Mouse (Mus musculus) erythroblast, embryonic 14.5 days (primary cell): Measurements from ENCODE around the gene Hkdc1.

Experiments used
- GATA1 ChIP-seq: IDR thresholded peaks from 2 replicates; pipeline ENCODE4 v1.6.1; 2012; ENCODE audit warnings: low read length, inconsistent platforms, mixed read lengths
- TAL1 ChIP-seq: IDR thresholded peaks from 3 replicates; pipeline ENCODE4 v1.6.1; 2012; ENCODE audit warnings: low read length, inconsistent platforms, mixed read lengths

DNA sequence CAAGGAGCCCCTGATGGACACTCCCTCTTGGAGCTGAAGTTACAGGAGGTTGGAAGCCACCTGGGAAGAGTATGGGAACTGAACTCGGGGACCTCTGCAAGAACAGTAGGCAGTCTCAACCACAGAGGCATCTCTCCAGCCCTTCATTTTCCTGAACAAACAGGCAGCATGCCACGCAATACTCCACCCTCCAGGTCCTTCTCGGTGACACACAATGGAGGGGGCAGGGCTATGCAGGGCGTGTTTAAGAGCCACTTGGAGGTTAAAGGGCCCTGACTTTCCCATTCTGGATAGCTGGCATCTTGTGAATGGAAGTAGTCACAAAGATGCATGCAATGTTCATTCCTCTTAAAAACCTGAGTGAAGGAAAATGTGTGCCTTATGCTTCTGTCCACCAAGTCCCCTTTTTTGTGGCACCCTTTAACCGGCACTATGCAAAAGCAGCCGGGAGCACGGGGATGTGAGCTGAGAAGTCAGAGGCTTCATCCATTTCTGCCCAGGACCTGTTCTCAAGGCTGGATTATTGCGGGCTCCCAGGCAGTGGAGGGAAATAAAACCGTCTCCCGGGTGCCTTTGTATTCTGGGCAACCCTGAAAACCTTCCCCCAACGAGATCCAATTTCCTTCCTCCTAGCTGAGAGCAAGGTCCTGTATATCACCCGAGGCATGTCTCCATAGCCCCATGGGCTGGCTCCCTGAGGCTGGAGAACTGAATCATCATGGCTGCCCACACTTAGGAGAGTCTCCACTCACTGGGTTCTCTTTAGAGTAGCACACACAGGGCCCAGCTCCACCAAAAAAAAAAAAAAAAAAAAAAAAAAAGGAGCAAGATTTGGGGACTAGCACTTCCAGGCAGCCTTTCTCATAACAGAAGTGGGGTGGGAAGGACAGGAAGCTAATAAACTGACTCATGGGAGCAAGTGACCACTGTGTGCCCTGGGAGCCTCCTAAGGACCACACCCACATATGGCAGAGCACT, 85.4 kb downstream of the Hkdc1 start:
- TF ChIP-seq GATA1 (no peak), TAL1 (no peak)
